In genomic region chr11:51809632-51810224, GRCm38 (mm10) we compare ENCODE assay signal across 9 mouse cellular contexts. TPM values are rescaled to one million over a fixed set of nuclear protein-coding genes. Genes with fewer than 3 reads are reported as not detected.
DNase-seq lines count a peak whose midpoint lies in the region; ATAC-seq and TF ChIP-seq lines count a peak whose summit lies in the region.
"Had no signal": no experiment of that assay in that cellular context is flagged by ENCODE, and none has a peak within 500 bp of the region (broad histone marks: within the 10 kb centered on the region; RNA-seq: fewer than 3 reads in every experiment).

No protein-coding gene starts in this region.

- H3K4me3 ChIP-seq in stomach, postnatal 0 days (ENCODE audit: low read depth, low read length): no peak overlapping the region
- H3K4me3 ChIP-seq: neural tube, embryonic 13.5 days had no signal

- no peak overlapping the region for H3K27ac ChIP-seq in stomach, postnatal 0 days (replicated peaks)
- H3K27ac ChIP-seq: neural tube, embryonic 13.5 days had no signal

- DNase-seq in heart, postnatal 14 days: peak; percentile 23 to 50
- no peak for DNase-seq in heart, postnatal 25 days (ENCODE audit: low spot score)
- peak; percentile 44 for DNase-seq in thymus, postnatal 0 days (ENCODE audit: low spot score)
- DNase-seq in thymus, adult 18-20 months: no peak
- peak; percentile 65 for DNase-seq in kidney, postnatal 10 days
- DNase-seq in stomach, postnatal 0 days (ENCODE audit: low spot score): peak; percentile 61
- DNase-seq in cerebellum, adult 8-10 months: no peak
- no peak for DNase-seq in urinary bladder, postnatal 36 days (ENCODE audit: low spot score in 2 of 2)

- no peak for ATAC-seq in stomach, postnatal 0 days (ENCODE audit: low FRiP score, low TSS enrichment)

- H3K4me2 ChIP-seq in stomach, postnatal 0 days (replicated peaks; ENCODE audit: low read depth): no peak overlapping the region
- H3K4me2 ChIP-seq: neural tube, embryonic 13.5 days had no signal

- H3K27me3 ChIP-seq in stomach, postnatal 0 days (ENCODE audit: control insufficient read depth, insufficient read depth, low read length): no peaks in the 10 kb centered on the region
- H3K27me3 ChIP-seq: neural tube, embryonic 13.5 days had no signal

- no peak for TF ChIP-seq EP300 in stomach, postnatal 0 days (optimal IDR thresholded peaks at IDR 0.05)

- no peaks in the 10 kb centered on the region for H3K36me3 ChIP-seq in stomach, postnatal 0 days (ENCODE audit: control insufficient read depth, insufficient read depth, low read length)
- H3K36me3 ChIP-seq: neural tube, embryonic 13.5 days had no signal

- H3K4me1 ChIP-seq in stomach, postnatal 0 days (replicated peaks; ENCODE audit: control insufficient read depth, insufficient read depth): no peaks in the 10 kb centered on the region

- no peak overlapping the region for H3K9ac ChIP-seq in stomach, postnatal 0 days (ENCODE audit: low read length)
- H3K9ac ChIP-seq: neural tube, embryonic 13.5 days had no signal

- H3K9me3 ChIP-seq in stomach, postnatal 0 days (ENCODE audit: control insufficient read depth, low read length): no peaks in the 10 kb centered on the region
- H3K9me3 ChIP-seq: neural tube, embryonic 13.5 days had no signal

- intact Hi-C loops in heart, postnatal 14 days (cut with DNase I): no loop called here
- intact Hi-C loops in heart, postnatal 25 days (cut with DNase I): no loop called here

- TF ChIP-seq CTCF in stomach, postnatal 0 days (IDR thresholded peaks at IDR 0.05; ENCODE audit: low read depth): peak; percentile 43

- WGBS in stomach, postnatal 0 days: 61% methylated on average over 6 of the region's 6 CpGs

RNA-seq across cellular contexts. Expression of gene Sar1b, which starts 46.2 kb away (rescaled TPM):
- total RNA-seq in heart, postnatal 14 days (2021): 100 to 1,000 TPM in 1 of 2 experiments, 10 to 100 TPM in 1; 95.8 to 109 TPM
- 100 to 1,000 TPM; 128 to 129 TPM for total RNA-seq in heart, postnatal 25 days (2021)
- polyA plus RNA-seq in thymus, postnatal 0 days (2015; fragmentation: Nextera tagmentation; extraction: Ambion mirVana): 128 and 132 TPM in 2 replicates
- polyA plus RNA-seq in stomach, postnatal 0 days (2015; fragmentation: Nextera tagmentation; extraction: Ambion mirVana): 168 and 169 TPM in 2 replicates

RNA-seq across cellular contexts. Expression of gene Sec24a, which starts 46.3 kb away (rescaled TPM):
- 10 to 100 TPM; 18.3 to 18.4 TPM for total RNA-seq in heart, postnatal 14 days (2021)
- total RNA-seq in heart, postnatal 25 days (2021): 10 to 100 TPM; 16.3 to 16.7 TPM
- 5.8 and 7.0 TPM in 2 replicates for polyA plus RNA-seq in thymus, postnatal 0 days (2015; fragmentation: Nextera tagmentation; extraction: Ambion mirVana)
- 8.3 and 8.4 TPM in 2 replicates for polyA plus RNA-seq in stomach, postnatal 0 days (2015; fragmentation: Nextera tagmentation; extraction: Ambion mirVana)

RNA-seq across cellular contexts. Expression of gene Jade2, which starts 47.7 kb away (rescaled TPM):
- total RNA-seq in heart, postnatal 14 days (2021): 1 to 10 TPM; 8.3 to 10.0 TPM
- total RNA-seq in heart, postnatal 25 days (2021): 1 to 10 TPM; 6.5 to 8.8 TPM
- polyA plus RNA-seq in thymus, postnatal 0 days (2015; fragmentation: Nextera tagmentation; extraction: Ambion mirVana): 6.8 TPM in 2 replicates
- 1.2 and 1.3 TPM in 2 replicates for polyA plus RNA-seq in stomach, postnatal 0 days (2015; fragmentation: Nextera tagmentation; extraction: Ambion mirVana)

Comparison
In these comparisons a context has a peak if more than half of its experiments do, and no peak if none do; other contexts are left out.
1. DNase-seq: peak in heart, postnatal 14 days (2 of 2), thymus, postnatal 0 days (single experiment), kidney, postnatal 10 days (single experiment) and stomach, postnatal 0 days (single experiment); none in heart, postnatal 25 days (single experiment), thymus, adult 18-20 months (0 of 2), cerebellum, adult 8-10 months (single experiment) and urinary bladder, postnatal 36 days (0 of 2).